Mouse (Mus musculus): ENCODE data around the gene Usp7. TPM values are rescaled to one million over a fixed set of nuclear protein-coding genes. Genes with fewer than 3 reads are reported as not detected.
A peak's percentile ranks its signal among the peaks of the same experiment; 100 is the strongest.

The Usp7 gene
- polyA plus RNA-seq, 1 experiment from 2014 or later = 30.3 TPM

DNA sequence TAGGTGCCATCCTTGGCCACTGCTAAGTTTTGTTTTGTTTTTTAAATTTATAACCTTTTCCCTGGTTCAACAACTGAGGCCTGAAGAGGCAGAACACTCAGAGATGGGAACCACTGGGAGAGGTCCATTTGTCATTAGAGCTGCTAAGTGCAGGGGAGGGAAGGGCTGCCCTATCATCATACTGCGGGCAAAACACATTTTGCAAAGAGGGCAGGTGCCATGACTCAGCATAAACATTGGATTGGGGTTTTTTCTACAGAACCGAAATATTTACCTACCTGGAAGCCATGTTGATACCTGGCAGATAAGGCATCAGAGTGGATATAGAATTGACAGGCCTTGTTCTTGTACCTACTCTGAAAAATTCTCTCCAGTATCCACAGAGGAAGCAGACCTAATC, 45.6 kb downstream of the Usp7 start:
- no peaks in the 10 kb centered on the region for H3K36me3 ChIP-seq
- no peaks in the 10 kb centered on the region for H3K9me3 ChIP-seq
- 92% methylated on average over 2 of the region's 2 CpGs for WGBS
- no peak overlapping the region for H3K4me3 ChIP-seq (replicated peaks)
- ATAC-seq = no peak
- H3K27ac ChIP-seq = no peak overlapping the region
- no peaks in the 10 kb centered on the region for H3K4me1 ChIP-seq (replicated peaks)
- no peaks in the 10 kb centered on the region for H3K27me3 ChIP-seq
- H3K4me2 ChIP-seq (replicated peaks) = no peak overlapping the region
- no peak overlapping the region for H3K9ac ChIP-seq (replicated peaks)

DNA sequence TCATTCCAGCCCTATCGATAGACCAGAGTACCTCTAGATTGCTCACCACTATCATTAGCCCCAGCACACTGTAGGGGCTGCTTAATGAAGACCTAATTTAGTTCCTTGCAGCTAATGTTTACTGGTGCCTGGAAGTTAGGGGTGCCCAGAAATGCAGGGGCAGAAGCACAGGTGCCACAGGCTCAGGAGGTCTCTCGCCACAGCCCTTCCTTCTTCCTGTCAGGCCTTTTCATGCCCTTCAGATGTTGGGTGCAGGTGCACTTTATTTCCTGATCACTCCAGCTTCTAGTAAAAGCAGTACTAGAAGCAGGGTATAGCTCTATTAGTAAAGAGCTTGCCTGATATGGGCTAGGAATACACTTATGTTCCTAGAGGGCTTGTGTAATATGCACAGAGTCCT, 46.4 kb downstream of the Usp7 start:
- Histone ChIP-seq H3K27ac (no peak overlapping the region), H3K9ac (replicated peaks) (no peak overlapping the region), H3K36me3 (no peaks in the 10 kb centered on the region), H3K9me3 (no peaks in the 10 kb centered on the region), H3K27me3 (no peaks in the 10 kb centered on the region), H3K4me1 (replicated peaks) (no peaks in the 10 kb centered on the region), H3K4me3 (replicated peaks) (no peak overlapping the region), H3K4me2 (replicated peaks) (no peak overlapping the region)
- 92% methylated on average over 2 of the region's 2 CpGs for WGBS
- no peak for ATAC-seq

DNA sequence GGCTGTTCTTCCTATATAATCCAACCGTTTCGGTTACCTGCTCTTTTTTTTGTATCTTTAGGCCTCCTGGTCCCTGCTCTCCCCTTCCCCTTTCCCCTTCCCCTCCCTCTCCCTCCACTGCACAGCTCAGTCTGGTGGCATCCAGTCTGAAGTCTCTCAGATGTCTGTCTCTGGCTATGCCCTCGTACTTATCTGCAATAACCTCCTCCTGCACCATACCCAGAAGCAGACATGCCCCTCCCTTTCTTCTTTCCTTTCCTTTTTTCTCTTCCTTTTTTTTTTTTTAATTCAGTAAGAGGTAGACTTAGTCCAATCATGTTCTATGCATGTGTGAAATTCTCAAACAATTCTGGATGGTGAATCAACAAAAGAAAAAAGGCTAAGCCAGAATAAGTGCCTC, 48.1 kb downstream of the Usp7 start:
- H3K4me1 ChIP-seq (replicated peaks) = no peaks in the 10 kb centered on the region
- 72% methylated on average over 3 of the region's 3 CpGs for WGBS
- H3K27ac ChIP-seq = no peak overlapping the region
- H3K27me3 ChIP-seq = no peaks in the 10 kb centered on the region
- no peaks in the 10 kb centered on the region for H3K36me3 ChIP-seq
- H3K4me3 ChIP-seq (replicated peaks) = no peak overlapping the region
- no peak for ATAC-seq
- no peak overlapping the region for H3K4me2 ChIP-seq (replicated peaks)
- H3K9ac ChIP-seq (replicated peaks) = no peak overlapping the region
- no peaks in the 10 kb centered on the region for H3K9me3 ChIP-seq

DNA sequence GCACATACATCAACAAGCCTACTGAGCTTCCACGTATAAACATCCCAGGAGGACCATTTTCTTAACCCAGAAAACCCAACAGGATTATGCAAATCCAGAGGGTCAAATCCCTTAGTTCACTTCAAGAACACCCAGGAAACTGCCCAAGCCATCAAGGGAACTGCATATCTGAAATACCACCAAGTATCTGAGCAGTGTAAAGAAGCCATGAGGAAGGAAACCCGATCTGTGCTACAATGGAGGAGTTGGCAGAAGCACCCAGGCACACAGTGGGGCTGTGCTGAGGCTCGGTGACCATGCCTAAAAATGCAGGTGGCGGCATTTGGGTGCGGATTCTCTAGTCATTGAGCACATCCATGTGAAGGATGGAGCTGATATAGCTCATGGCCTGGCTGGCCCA, 50.4 kb downstream of the Usp7 start:
- H3K27me3 ChIP-seq = no peaks in the 10 kb centered on the region
- H3K27ac ChIP-seq = no peak overlapping the region
- no peak for ATAC-seq
- H3K4me3 ChIP-seq (replicated peaks) = no peak overlapping the region
- H3K36me3 ChIP-seq = no peaks in the 10 kb centered on the region
- no peaks in the 10 kb centered on the region for H3K9me3 ChIP-seq
- H3K4me2 ChIP-seq (replicated peaks) = no peak overlapping the region
- 74% methylated on average over 5 of the region's 5 CpGs for WGBS
- H3K4me1 ChIP-seq (replicated peaks) = peaks cover 9% of the 10 kb centered on the region
- no peak overlapping the region for H3K9ac ChIP-seq (replicated peaks)

DNA sequence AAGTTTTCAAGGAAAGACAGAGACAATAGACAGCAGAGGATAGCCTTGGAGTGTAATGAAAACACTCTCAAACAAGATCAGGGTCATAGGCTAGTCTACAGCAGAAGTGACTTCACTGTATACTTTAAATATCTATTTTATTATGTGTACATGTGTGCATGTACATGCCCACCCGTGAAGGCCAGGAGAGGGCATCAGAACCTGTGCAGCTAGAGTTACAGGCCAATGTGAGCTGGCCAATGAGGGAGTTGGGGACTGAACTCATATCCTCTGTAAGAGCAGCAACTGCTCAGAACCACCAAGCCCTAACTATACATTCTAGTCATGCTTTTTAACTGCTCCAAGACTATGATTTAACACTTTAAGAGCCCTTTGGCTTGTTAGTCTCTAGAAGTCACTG, 51.0 kb downstream of the Usp7 start:
- H3K36me3 ChIP-seq = no peaks in the 10 kb centered on the region
- H3K9ac ChIP-seq (replicated peaks) = no peak overlapping the region
- H3K27ac ChIP-seq = no peak overlapping the region
- no peak overlapping the region for H3K4me2 ChIP-seq (replicated peaks)
- H3K9me3 ChIP-seq = no peaks in the 10 kb centered on the region
- peaks cover 15% of the 10 kb centered on the region for H3K4me1 ChIP-seq (replicated peaks)
- WGBS = 69% methylated on average over 1 of the region's 1 CpGs
- no peak for ATAC-seq
- no peak overlapping the region for H3K4me3 ChIP-seq (replicated peaks)
- H3K27me3 ChIP-seq = no peaks in the 10 kb centered on the region

DNA sequence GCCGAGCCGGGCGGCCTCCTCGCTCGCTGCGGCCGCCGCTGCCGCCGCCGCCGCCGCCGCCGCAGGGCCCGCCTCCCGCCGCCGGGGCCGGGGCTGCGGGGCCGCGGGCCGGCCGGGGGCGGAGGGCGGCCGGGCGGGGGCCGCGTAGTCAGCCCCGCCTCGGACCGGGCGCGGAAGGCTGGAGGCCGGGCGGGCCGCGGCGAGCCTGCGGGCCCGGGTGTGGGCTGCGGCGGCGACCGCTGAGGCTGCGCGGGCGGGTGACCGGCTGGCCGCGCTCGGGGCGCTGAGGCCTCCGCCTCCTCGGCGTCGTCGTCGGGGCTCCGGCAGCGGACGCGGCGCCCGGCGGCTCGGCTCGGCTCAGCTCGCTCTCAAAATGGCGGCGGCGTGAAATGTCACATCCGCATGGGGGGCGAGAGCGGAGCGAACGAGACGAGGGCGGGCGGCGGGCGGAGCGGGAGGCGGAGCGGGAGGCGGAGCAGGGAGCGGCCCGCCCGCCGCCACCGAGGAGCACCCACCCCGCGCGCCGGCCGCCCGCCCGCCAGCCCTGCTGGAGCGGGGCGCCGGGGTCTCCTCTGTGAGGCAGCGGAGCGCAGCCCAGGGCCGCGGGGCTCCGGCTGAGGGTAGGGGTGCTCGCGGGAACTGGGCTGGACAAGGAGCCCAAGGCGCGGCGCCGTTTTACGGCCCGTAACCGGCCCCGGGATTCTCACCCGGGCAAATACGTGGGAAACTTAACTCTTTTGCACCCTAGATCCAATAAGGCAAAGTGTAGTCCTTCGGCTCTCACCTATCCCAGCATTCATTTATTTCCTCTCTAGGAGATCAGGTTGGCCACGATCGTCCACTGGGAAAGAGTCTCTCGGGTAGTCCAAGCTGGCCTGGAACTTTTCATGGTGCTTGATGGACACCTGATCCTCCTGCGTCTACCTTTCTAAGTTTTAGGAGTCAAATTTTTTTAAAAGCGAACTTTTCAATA, 53.3 kb downstream of the Usp7 start:
- WGBS = 2% methylated on average over 72 of the region's 126 CpGs
- peak overlapping the region; percentile 98 for H3K4me3 ChIP-seq (replicated peaks)
- H3K9ac ChIP-seq (replicated peaks) = peak overlapping the region; percentile 98
- peak overlapping the region; percentile 68 for H3K4me2 ChIP-seq (replicated peaks)
- ATAC-seq = peak; percentile 92
- peak overlapping the region; percentile 97 for H3K27ac ChIP-seq
- H3K27me3 ChIP-seq = no peaks in the 10 kb centered on the region
- H3K9me3 ChIP-seq = no peaks in the 10 kb centered on the region
- no peaks in the 10 kb centered on the region for H3K36me3 ChIP-seq
- H3K4me1 ChIP-seq (replicated peaks) = peaks cover 36% of the 10 kb centered on the region

DNA sequence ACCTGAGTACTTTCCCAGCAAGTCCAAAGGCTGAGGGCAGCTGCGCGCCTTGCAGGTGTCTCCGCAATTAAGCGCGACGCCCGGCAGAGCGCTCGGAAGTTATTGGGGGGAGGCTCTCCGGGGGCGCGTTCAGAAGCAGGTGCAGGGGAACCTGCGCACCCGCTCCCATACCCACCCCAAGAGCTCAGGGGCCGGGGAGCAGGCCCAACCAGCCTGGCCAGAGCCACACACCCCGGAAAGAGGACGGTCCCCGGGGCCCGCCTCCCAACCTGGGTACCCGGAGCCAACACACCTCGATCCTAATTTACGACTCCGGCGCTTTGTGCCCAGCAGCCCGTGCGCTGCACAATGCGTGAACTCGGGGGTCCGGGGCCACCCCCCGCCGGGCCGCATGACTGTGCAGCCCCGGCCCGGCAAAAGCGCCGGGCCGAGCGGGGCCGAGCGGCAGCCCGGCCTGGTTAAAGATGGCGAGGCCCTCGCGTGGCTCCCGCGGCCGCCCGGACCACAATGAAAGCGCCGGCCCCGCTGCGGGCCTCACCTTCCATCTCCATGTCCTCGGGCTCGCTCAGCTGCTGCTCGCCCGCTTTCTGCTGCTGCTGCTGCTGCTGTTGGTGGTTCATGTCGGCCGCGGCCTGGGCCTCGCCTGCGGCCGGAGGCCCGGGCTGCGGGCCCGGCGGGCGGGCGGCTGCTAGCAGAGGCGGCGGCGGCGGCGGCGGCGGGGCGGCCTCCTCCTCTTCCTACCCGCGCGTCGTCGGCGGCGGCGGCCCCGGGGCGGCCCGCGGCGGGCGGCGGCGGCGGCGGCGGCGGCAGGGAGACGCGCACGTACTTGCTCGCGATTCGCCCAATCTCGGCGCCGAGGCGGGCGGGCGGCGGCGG, 54.2 kb downstream of the Usp7 start:
- ATAC-seq = peak; percentile 62
- no peaks in the 10 kb centered on the region for H3K27me3 ChIP-seq
- 1% methylated on average over 65 of the region's 110 CpGs for WGBS

DNA sequence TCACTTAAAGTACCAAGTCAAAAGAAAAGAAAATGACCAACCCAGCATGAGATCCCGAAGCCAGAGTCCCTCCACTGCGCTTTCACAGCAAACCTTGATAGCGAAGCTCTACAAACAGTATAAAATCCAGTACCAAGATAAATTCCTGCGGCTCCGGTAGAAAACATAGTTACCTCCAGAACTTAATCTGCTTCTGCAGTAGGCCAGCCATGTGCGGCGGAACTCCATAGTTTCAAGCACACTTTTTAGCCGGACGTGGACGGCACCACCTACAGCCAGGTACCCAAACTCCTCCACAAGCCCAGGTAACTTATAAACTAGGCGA, 54.8 kb downstream of the Usp7 start:
- Histone ChIP-seq H3K9me3 (no peaks in the 10 kb centered on the region), H3K27ac (peak overlapping the region; percentile 88; the same call in 1 of the 2 replicates), H3K27me3 (no peaks in the 10 kb centered on the region), H3K4me3 (replicated peaks) (peak overlapping the region; percentile 98), H3K9ac (replicated peaks) (peak overlapping the region; percentile 98), H3K4me2 (replicated peaks) (peak overlapping the region; percentile 97), H3K4me1 (replicated peaks) (peaks cover 38% of the 10 kb centered on the region), H3K36me3 (no peaks in the 10 kb centered on the region)
- 0% methylated on average over 11 of the region's 11 CpGs for WGBS
- no peak for ATAC-seq

More for the DNA sequence above, 54.2 kb downstream of the Usp7 start:
- Histone ChIP-seq H3K9ac (replicated peaks) (peak overlapping the region; percentile 98), H3K27ac (peak overlapping the region; percentile 88), H3K4me2 (replicated peaks) (peak overlapping the region; percentile 97), H3K4me1 (replicated peaks) (peaks cover 38% of the 10 kb centered on the region), H3K4me3 (replicated peaks) (peak overlapping the region; percentile 98), H3K36me3 (no peaks in the 10 kb centered on the region), H3K9me3 (no peaks in the 10 kb centered on the region)

DNA sequence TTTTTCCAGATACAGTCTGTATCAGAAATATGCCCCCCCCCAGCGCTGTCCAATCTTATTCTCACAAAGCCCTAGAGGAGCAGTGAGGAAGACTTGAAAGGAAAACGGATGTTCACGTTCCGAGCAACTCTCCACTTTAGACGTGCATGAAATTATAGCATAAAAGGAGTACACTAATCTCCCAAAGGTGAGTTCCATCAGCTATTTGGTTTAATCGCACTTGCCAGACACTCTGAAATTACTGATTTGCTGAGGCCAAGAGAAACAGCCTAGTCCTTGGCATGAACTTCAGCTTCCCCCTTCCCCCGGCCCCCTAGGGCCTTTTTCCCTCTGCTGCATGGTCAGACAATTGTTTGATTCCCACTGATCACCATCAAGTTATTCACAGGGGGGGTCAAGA, 55.4 kb downstream of the Usp7 start:
- peak overlapping the region; percentile 97 for H3K4me2 ChIP-seq (replicated peaks)
- H3K4me3 ChIP-seq (replicated peaks) = peak overlapping the region; percentile 98
- no peak overlapping the region for H3K27ac ChIP-seq
- WGBS = 5% methylated on average over 7 of the region's 7 CpGs
- no peaks in the 10 kb centered on the region for H3K9me3 ChIP-seq
- no peaks in the 10 kb centered on the region for H3K36me3 ChIP-seq
- H3K4me1 ChIP-seq (replicated peaks) = peaks cover 42% of the 10 kb centered on the region
- H3K27me3 ChIP-seq = no peaks in the 10 kb centered on the region
- peak overlapping the region; percentile 98 for H3K9ac ChIP-seq (replicated peaks)
- no peak for ATAC-seq

DNA sequence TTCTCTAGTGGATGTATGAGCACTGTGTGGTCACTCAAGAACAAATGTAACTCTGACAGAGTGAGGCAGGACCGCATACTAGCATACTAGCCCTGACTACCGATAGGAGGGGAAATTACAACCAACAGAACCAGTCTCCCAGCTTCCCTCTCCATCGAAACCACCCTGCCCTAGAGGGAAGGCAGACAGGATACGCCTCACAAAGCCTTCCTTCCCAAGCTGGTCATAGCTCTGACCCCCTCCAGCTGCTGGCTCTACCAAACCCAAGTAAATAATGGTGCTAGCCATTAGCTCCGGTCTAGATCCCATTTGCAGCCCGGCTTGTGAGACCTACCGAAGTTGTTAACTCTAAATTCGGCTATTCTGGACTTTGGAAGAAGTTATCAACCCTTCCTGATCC, 56.1 kb downstream of the Usp7 start:
- Histone ChIP-seq H3K36me3 (no peaks in the 10 kb centered on the region), H3K9me3 (no peaks in the 10 kb centered on the region), H3K9ac (replicated peaks) (peak overlapping the region; percentile 98), H3K4me3 (replicated peaks) (peak overlapping the region; percentile 98), H3K4me1 (replicated peaks) (peaks cover 46% of the 10 kb centered on the region), H3K27ac (no peak overlapping the region), H3K27me3 (no peaks in the 10 kb centered on the region), H3K4me2 (replicated peaks) (peak overlapping the region; percentile 97)
- no peak for ATAC-seq
- 21% methylated on average over 8 of the region's 8 CpGs for WGBS

DNA sequence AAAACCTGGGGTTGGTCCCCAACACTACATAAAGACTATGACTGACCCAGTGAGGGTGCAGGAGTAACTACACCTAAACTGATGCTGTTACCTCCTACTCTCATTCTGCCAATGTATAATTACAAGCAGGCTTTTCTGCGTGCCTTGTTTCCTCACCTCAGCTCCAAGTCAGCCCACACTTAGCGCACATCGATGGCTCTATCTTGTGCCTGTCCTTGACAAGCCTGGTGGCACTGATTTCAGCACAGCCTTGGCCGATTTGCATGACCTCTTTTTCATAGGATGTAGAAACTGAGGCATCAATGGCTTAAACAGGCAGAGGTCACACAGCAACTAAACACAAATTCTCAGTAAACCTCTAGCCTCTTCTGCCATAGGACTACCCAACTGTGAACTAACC, 57.4 kb downstream of the Usp7 start:
- Histone ChIP-seq H3K9ac (replicated peaks) (0 out of 2 replicates have a peak overlapping the region, but pooled peaks have one; percentile 98), H3K4me2 (replicated peaks) (peak overlapping the region; percentile 97), H3K27me3 (no peaks in the 10 kb centered on the region), H3K9me3 (no peaks in the 10 kb centered on the region), H3K36me3 (no peaks in the 10 kb centered on the region), H3K27ac (no peak overlapping the region), H3K4me1 (replicated peaks) (peaks cover 58% of the 10 kb centered on the region), H3K4me3 (replicated peaks) (no peak overlapping the region)
- ATAC-seq = no peak
- WGBS = 82% methylated on average over 4 of the region's 4 CpGs

DNA sequence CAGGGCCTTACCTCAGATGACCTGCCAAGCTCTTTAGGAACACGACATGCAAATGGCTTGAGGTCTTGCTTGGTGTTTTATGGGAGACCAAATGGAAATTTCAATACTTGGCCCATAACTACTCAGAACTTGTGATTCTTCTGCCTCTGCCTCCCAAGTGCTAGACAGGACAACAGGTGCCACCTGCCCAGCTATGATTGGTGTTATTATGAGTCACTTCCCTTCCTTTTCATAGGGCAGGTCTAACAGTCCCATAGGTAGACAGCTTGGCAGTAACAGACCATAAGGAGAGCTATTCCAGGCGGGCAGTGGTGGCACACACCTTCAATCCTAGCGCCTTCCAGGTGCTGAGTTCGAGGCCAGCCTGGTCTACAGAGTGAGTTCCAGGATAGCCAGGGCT, 58.5 kb downstream of the Usp7 start:
- Histone ChIP-seq H3K36me3 (no peaks in the 10 kb centered on the region), H3K4me3 (replicated peaks) (no peak overlapping the region), H3K9ac (replicated peaks) (no peak overlapping the region), H3K4me2 (replicated peaks) (no peak overlapping the region), H3K9me3 (no peaks in the 10 kb centered on the region), H3K4me1 (replicated peaks) (peaks cover 69% of the 10 kb centered on the region), H3K27ac (no peak overlapping the region), H3K27me3 (no peaks in the 10 kb centered on the region)
- no peak for ATAC-seq
- WGBS = 98% methylated on average over 4 of the region's 4 CpGs

Measured in midbrain, embryonic 13.5 days (tissue).